Mouse (Mus musculus): ENCODE results near the gene Hpdl. TPM values are rescaled to one million over a fixed set of nuclear protein-coding genes. Genes with fewer than 3 reads are reported as not detected.

Gene Hpdl
- polyA plus RNA-seq, 1 experiment: 1.4 TPM

- 0 out of 2 replicates have a peak within 1 kb of the TSS, but pooled peaks have one; percentile 2 for H3K27ac ChIP-seq (ENCODE audit: insufficient read depth, low read length)
- H3K4me1 ChIP-seq (ENCODE audit: control insufficient read depth, insufficient read depth, low read length): 0 out of 2 replicates have a peak, but pooled peaks cover 2% of the 10 kb centered on the region
- no peak for TF ChIP-seq CTCF (IDR thresholded peaks at IDR 0.05; ENCODE audit: extremely low read depth, insufficient read depth, low read length)
- TF ChIP-seq POLR2A (IDR thresholded peaks at IDR 0.05; ENCODE audit: extremely low read depth, insufficient read depth, low read length): peak; percentile 64; the same call in 1 of the 2 replicates
- peak within 1 kb of the TSS; percentile 65 for H3K4me3 ChIP-seq (ENCODE audit: insufficient read depth, low read length)
Observed at GRCm38 (mm10) chr4:116807197-116808129, 14.0 kb downstream of the Hpdl start, which contains the start of the genes Toe1 and Mutyh. TSS of gene Toe1 (minus strand) at chr4:116807640. TSS of gene Mutyh (plus strand) at chr4:116807723.

- Histone ChIP-seq H3K27ac (ENCODE audit: insufficient read depth, low read length) (no peak overlapping the region), H3K4me3 (ENCODE audit: insufficient read depth, low read length) (no peak overlapping the region), H3K4me1 (ENCODE audit: control insufficient read depth, insufficient read depth, low read length) (no peaks in the 10 kb centered on the region)
- TF ChIP-seq CTCF (IDR thresholded peaks at IDR 0.05; ENCODE audit: extremely low read depth, insufficient read depth, low read length): peak; percentile 34
- TF ChIP-seq POLR2A (IDR thresholded peaks at IDR 0.05; ENCODE audit: extremely low read depth, insufficient read depth, low read length): no peak
Observed at GRCm38 (mm10) chr4:116799901-116800300, 21.6 kb downstream of the Hpdl start.

GRCm38 (mm10) chr4:116796442-116797110, 24.9 kb downstream of the Hpdl start:
- no peak overlapping the region for H3K27ac ChIP-seq (ENCODE audit: insufficient read depth, low read length)
- TF ChIP-seq CTCF (IDR thresholded peaks at IDR 0.05; ENCODE audit: extremely low read depth, insufficient read depth, low read length) (no peak), POLR2A (IDR thresholded peaks at IDR 0.05; ENCODE audit: extremely low read depth, insufficient read depth, low read length) (no peak)
- no peaks in the 10 kb centered on the region for H3K4me1 ChIP-seq (ENCODE audit: control insufficient read depth, insufficient read depth, low read length)
- no peak overlapping the region for H3K4me3 ChIP-seq (ENCODE audit: insufficient read depth, low read length)

- TF ChIP-seq CTCF (IDR thresholded peaks at IDR 0.05; ENCODE audit: extremely low read depth, insufficient read depth, low read length) (0 out of 2 replicates have a peak, but pooled peaks have one; percentile 3), POLR2A (IDR thresholded peaks at IDR 0.05; ENCODE audit: extremely low read depth, insufficient read depth, low read length) (no peak)
- H3K27ac ChIP-seq (ENCODE audit: insufficient read depth, low read length): no peak overlapping the region
- no peaks in the 10 kb centered on the region for H3K4me1 ChIP-seq (ENCODE audit: control insufficient read depth, insufficient read depth, low read length)
- no peak overlapping the region for H3K4me3 ChIP-seq (ENCODE audit: insufficient read depth, low read length)
Observed at GRCm38 (mm10) chr4:116794273-116794672, 27.2 kb downstream of the Hpdl start.

- Histone ChIP-seq H3K4me1 (ENCODE audit: control insufficient read depth, insufficient read depth, low read length) (no peaks in the 10 kb centered on the region; the same call in 1 of the 2 replicates), H3K4me3 (ENCODE audit: insufficient read depth, low read length) (no peak overlapping the region), H3K27ac (ENCODE audit: insufficient read depth, low read length) (no peak overlapping the region)
- no peak for TF ChIP-seq CTCF (IDR thresholded peaks at IDR 0.05; ENCODE audit: extremely low read depth, insufficient read depth, low read length)
Observed at GRCm38 (mm10) chr4:116792453-116792852, 29.1 kb downstream of the Hpdl start.

GRCm38 (mm10) chr4:116788956-116789355, 32.6 kb downstream of the Hpdl start:
- Histone ChIP-seq H3K4me3 (ENCODE audit: insufficient read depth, low read length) (no peak overlapping the region), H3K27ac (ENCODE audit: insufficient read depth, low read length) (no peak overlapping the region), H3K4me1 (ENCODE audit: control insufficient read depth, insufficient read depth, low read length) (no peaks in the 10 kb centered on the region; the same call in 1 of the 2 replicates)
- TF ChIP-seq POLR2A (IDR thresholded peaks at IDR 0.05; ENCODE audit: extremely low read depth, insufficient read depth, low read length): no peak
- TF ChIP-seq CTCF (IDR thresholded peaks at IDR 0.05; ENCODE audit: extremely low read depth, insufficient read depth, low read length): peak; percentile 84

- H3K4me1 ChIP-seq (ENCODE audit: control insufficient read depth, insufficient read depth, low read length): no peaks in the 10 kb centered on the region; the same call in 1 of the 2 replicates
- no peak overlapping the region for H3K27ac ChIP-seq (ENCODE audit: insufficient read depth, low read length)
- TF ChIP-seq CTCF (IDR thresholded peaks at IDR 0.05; ENCODE audit: extremely low read depth, insufficient read depth, low read length) (peak; percentile 30; the same call in 1 of the 2 replicates), POLR2A (IDR thresholded peaks at IDR 0.05; ENCODE audit: extremely low read depth, insufficient read depth, low read length) (no peak)
- no peak overlapping the region for H3K4me3 ChIP-seq (ENCODE audit: insufficient read depth, low read length)
Observed at GRCm38 (mm10) chr4:116787985-116788760, 33.3 kb downstream of the Hpdl start.

- TF ChIP-seq POLR2A (IDR thresholded peaks at IDR 0.05; ENCODE audit: extremely low read depth, insufficient read depth, low read length) (no peak), CTCF (IDR thresholded peaks at IDR 0.05; ENCODE audit: extremely low read depth, insufficient read depth, low read length) (no peak)
- no peak overlapping the region for H3K4me3 ChIP-seq (ENCODE audit: insufficient read depth, low read length)
- no peaks in the 10 kb centered on the region; the same call in 1 of the 2 replicates for H3K4me1 ChIP-seq (ENCODE audit: control insufficient read depth, insufficient read depth, low read length)
- no peak overlapping the region for H3K27ac ChIP-seq (ENCODE audit: insufficient read depth, low read length)
Observed at GRCm38 (mm10) chr4:116786587-116786986, 34.9 kb downstream of the Hpdl start.

- H3K4me3 ChIP-seq (ENCODE audit: insufficient read depth, low read length): no peak overlapping the region
- TF ChIP-seq POLR2A (IDR thresholded peaks at IDR 0.05; ENCODE audit: extremely low read depth, insufficient read depth, low read length): no peak
- TF ChIP-seq CTCF (IDR thresholded peaks at IDR 0.05; ENCODE audit: extremely low read depth, insufficient read depth, low read length): no peak
- H3K27ac ChIP-seq (ENCODE audit: insufficient read depth, low read length): no peak overlapping the region
- no peaks in the 10 kb centered on the region for H3K4me1 ChIP-seq (ENCODE audit: control insufficient read depth, insufficient read depth, low read length)
Observed at GRCm38 (mm10) chr4:116782171-116782570, 39.3 kb downstream of the Hpdl start.
